Mouse (Mus musculus): Measurements from ENCODE around the gene Mon1a. TPM values are rescaled to one million over a fixed set of nuclear protein-coding genes. Genes with fewer than 3 reads are reported as not detected.

Mon1a gene
- polyA plus RNA-seq, 1 experiment from 2014 or later: 12.6 TPM

DNA sequence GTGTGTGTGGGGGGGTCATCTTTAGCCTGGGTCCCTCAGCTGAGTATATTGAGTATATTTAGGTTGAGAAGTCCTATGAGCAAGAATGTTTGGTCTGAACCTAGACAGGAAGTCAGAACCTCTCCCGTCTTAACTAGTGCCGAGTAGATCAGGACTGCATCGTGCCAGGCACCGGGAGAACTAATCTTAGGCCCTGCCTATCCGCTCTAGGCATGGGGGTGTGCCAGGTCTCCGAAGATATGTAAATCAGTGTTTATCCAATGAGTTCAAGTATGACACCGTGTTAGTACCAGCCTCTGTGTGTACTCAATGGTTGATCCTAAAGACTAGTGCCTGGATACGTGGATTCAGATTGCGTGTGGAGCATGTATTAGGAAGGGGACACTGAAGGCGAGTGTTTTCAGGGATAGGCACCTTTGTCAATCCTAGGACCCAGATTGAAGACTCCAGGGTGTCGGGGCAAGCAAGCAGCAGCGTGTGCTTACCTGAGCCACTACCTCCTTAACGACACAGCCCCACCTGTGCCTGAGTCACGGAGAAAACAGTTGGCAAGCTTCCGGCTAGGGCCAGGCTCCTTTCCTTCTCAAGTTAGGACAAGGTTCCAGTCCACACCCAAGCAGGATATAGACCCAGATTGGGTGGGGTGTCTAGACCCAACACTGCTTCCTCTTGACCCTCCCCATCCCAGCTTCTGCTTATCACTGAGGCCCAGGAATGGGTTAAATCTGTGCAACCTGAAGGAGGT is 22.2 kb downstream of the Mon1a start:
- Histone ChIP-seq H3K9me3 (no peaks in the 10 kb centered on the region), H3K4me1 (peaks cover 40% of the 10 kb centered on the region), H3K4me3 (no peak overlapping the region), H3K36me3 (no peaks in the 10 kb centered on the region), H3K27ac (no peak overlapping the region), H3K4me2 (0 out of 2 replicates have a peak overlapping the region, but pooled peaks have one; percentile 16), H3K27me3 (peaks cover 10% of the 10 kb centered on the region), H3K9ac (no peak overlapping the region)
- no peak for ATAC-seq (ENCODE audit: borderline replicate concordance, extremely low read depth, low FRiP score, low TSS enrichment)
- WGBS: 73% methylated on average over 15 of the region's 15 CpGs

DNA sequence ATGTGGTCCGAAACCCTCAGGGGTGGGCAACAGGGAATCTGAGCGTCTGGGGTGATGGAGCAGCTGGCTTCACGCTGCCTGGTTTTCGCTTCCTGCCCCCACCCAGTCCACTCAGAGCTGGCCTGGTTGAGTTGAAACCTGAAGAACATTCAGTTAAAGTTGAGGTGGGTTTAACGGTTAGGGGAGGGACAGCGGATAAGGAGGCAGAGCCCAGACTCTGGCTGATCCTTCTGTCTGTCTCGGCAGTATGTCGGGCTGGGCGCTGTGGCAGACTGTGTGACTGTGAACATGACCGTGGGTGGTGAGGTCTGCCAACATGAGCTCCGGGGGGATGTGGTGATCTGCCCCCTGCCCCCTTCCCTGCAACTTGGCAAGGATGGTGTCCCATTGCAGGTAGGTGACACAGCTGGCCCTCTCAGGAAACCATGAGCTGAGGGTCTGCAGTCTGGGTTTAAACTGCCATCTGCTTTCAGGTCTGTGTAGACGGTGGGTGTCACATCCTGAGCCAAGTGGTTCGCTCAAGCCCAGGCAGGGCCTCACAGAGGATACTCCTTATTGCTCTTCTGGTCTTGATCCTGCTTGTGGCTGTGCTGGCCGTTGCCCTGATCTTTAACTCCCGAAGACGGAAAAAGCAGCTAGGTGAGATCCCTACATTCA is 26.9 kb downstream of the Mon1a start:
- no peaks in the 10 kb centered on the region for H3K27me3 ChIP-seq
- H3K9ac ChIP-seq: no peak overlapping the region
- H3K4me1 ChIP-seq: peaks cover 7% of the 10 kb centered on the region; the same call in 1 of the 2 replicates
- no peak overlapping the region for H3K4me2 ChIP-seq
- 66% methylated on average over 16 of the region's 16 CpGs for WGBS
- H3K36me3 ChIP-seq: no peaks in the 10 kb centered on the region
- no peak overlapping the region for H3K4me3 ChIP-seq
- ATAC-seq (ENCODE audit: borderline replicate concordance, extremely low read depth, low FRiP score, low TSS enrichment): no peak
- no peak overlapping the region for H3K27ac ChIP-seq
- H3K9me3 ChIP-seq: no peaks in the 10 kb centered on the region

DNA sequence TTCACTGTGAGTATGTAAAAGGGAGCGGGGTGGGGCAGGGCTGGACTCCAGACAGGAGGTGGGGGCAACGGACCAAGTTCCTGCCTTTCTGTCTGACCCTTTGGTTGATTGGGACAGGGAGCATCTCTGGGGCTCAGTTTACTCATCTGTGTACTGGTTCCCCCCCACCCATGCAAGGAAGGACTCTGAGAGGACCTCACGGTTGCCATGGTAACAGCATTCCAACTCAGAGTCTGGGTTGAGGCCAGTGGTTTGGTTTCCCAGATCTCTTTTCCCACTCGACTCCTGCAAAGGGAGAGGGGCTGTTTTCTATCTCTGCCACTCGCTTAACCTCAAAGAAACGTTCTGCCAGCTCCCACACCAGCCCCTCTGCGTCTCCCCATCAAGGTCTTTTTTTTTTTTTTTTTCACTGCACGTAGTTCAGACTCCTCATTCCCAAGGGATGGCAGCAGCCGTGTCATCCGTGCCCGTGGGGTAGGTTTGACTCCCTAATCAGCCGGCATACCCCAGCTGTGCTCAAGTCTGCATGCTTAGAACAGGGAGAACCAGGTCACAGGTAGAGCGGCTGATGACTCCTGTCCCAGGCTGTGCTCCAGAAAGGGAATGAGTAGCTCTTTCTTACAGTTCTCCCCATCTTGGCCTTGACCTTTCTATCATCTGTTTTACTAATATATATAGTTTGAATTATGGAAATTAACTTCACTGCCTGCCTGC is 30.1 kb downstream of the Mon1a start:
- no peak overlapping the region for H3K4me2 ChIP-seq
- peak; percentile 19; the same call in 1 of the 2 replicates for ATAC-seq (ENCODE audit: borderline replicate concordance, extremely low read depth, low FRiP score, low TSS enrichment)
- no peak overlapping the region for H3K9ac ChIP-seq
- H3K9me3 ChIP-seq: no peaks in the 10 kb centered on the region
- WGBS: 20% methylated on average over 13 of the region's 13 CpGs
- H3K27me3 ChIP-seq: no peaks in the 10 kb centered on the region
- H3K36me3 ChIP-seq: no peaks in the 10 kb centered on the region
- H3K27ac ChIP-seq: no peak overlapping the region
- H3K4me1 ChIP-seq: peaks cover 3% of the 10 kb centered on the region; the same call in 1 of the 2 replicates
- H3K4me3 ChIP-seq: no peak overlapping the region

DNA sequence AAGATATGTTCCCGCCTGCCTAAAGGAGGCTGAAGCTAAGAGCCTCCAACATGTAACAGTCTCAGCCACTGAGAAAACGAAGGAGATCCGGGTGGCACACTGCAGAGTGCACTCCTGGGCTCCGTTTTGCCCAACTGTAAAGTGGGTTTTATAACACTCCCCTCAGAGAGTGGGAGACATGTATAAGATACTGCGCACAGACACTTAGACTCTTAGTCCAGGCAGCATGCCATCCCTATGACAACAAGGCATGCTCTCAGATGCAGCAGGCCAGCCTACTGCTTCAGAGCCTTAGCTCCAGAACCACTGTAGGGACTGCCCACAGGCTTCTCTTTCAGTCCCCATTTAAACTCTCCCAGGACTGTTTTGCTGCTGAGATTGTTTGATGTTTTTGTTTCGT is 30.9 kb downstream of the Mon1a start:
- H3K4me2 ChIP-seq: no peak overlapping the region
- ATAC-seq (ENCODE audit: borderline replicate concordance, extremely low read depth, low FRiP score, low TSS enrichment): no peak
- H3K9me3 ChIP-seq: no peaks in the 10 kb centered on the region
- no peak overlapping the region for H3K27ac ChIP-seq
- H3K36me3 ChIP-seq: no peaks in the 10 kb centered on the region
- H3K4me3 ChIP-seq: no peak overlapping the region
- no peaks in the 10 kb centered on the region for H3K27me3 ChIP-seq
- H3K9ac ChIP-seq: no peak overlapping the region
- 73% methylated on average over 6 of the region's 6 CpGs for whole genome bisulfite sequencing
- H3K4me1 ChIP-seq: peaks cover 6% of the 10 kb centered on the region

DNA sequence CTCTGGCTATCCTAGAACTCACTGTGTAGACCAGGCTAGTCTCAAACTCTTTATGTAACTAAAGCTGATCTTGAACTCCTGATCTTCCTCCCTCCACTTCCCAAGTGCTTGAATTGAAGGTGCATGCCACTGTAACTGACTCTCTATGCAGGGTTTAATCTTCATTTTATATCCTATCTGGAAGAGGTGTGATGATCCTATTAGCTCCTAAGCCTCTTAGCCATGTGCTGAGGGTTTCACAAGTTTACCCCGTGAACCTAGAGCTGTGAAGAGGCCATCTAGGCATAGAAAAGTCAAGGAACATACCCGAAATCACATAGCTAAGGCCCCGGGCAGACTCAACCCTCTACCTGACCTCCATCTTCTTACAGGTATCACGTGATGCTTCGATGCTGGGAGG is 31.5 kb downstream of the Mon1a start:
- Histone ChIP-seq H3K4me1 (peaks cover 12% of the 10 kb centered on the region), H3K27me3 (no peaks in the 10 kb centered on the region), H3K27ac (no peak overlapping the region), H3K36me3 (no peaks in the 10 kb centered on the region), H3K9ac (no peak overlapping the region), H3K4me2 (no peak overlapping the region), H3K4me3 (no peak overlapping the region), H3K9me3 (no peaks in the 10 kb centered on the region)
- ATAC-seq (ENCODE audit: borderline replicate concordance, extremely low read depth, low FRiP score, low TSS enrichment): no peak
- WGBS: 73% methylated on average over 5 of the region's 5 CpGs

DNA sequence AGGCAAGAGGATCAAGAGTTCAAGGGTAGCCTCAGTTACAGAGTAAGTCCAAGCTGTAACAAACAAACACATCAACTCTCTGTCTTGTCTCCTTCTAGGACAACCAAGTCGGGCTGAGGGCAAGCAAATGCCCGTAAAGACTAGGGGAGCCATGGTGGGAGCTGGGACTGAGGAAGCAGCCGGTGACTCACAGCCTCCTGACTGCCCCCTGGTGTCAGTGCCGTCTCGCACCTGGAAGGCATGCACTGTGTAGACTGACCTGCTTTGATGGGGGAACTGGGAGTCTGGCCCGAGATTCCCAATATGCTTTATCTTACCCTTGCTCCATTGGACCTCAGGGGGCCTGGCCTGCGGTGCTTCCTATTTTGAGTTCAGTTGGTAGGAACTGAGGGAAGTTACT is 35.1 kb downstream of the Mon1a start:
- Histone ChIP-seq H3K9me3 (no peaks in the 10 kb centered on the region), H3K9ac (no peak overlapping the region), H3K27ac (no peak overlapping the region), H3K4me3 (no peak overlapping the region), H3K27me3 (no peaks in the 10 kb centered on the region), H3K4me2 (no peak overlapping the region), H3K4me1 (peaks cover 26% of the 10 kb centered on the region), H3K36me3 (no peaks in the 10 kb centered on the region)
- no peak for ATAC-seq (ENCODE audit: borderline replicate concordance, extremely low read depth, low FRiP score, low TSS enrichment)
- WGBS: 29% methylated on average over 7 of the region's 7 CpGs

DNA sequence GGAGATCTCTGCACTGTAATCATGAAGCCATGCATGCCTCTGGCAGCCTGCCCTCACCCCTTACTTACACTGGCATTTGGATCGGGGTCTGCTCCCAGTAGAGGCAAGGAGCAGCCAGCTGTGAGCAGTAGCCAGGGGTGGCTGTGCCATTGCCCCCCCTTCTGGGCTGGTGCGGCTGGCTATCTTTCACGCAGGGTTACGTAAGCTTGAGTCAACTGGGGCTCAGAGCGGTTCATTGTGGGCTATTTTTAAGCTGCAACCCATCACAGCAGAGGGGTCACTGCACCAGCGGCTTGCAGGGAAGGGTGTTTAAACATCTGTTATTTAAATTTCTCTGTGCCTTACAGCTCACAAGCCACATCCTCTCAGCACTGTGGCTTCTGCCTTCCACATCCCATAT is 36.0 kb downstream of the Mon1a start:
- 23% methylated on average over 6 of the region's 6 CpGs for WGBS
- Histone ChIP-seq H3K9me3 (no peaks in the 10 kb centered on the region), H3K36me3 (no peaks in the 10 kb centered on the region), H3K27ac (0 out of 2 replicates have a peak overlapping the region, but pooled peaks have one; percentile 5), H3K9ac (no peak overlapping the region), H3K4me2 (no peak overlapping the region), H3K4me1 (peaks cover 32% of the 10 kb centered on the region), H3K4me3 (no peak overlapping the region), H3K27me3 (no peaks in the 10 kb centered on the region)
- no peak for ATAC-seq (ENCODE audit: borderline replicate concordance, extremely low read depth, low FRiP score, low TSS enrichment)

DNA sequence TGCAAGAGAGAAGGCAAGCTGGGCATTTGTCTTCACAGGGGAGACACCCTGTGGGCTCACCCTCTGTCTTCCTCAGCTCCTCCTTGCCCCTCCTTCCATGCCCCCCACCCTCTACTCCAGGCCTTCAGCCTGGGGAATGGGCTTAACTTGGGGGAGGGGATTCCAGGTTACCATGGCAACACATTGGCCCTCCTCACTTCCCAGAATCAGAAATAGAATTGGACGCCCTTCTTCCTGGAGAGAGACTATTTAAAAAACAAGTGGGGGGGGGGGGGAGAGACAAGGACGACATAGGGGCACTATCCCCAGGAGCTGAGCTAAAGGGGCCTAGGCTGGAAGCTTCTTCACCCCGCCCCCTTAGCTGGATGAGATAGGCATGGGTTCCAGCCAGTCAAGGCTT is 37.3 kb downstream of the Mon1a start:
- Histone ChIP-seq H3K27me3 (no peaks in the 10 kb centered on the region), H3K9ac (no peak overlapping the region), H3K9me3 (no peaks in the 10 kb centered on the region), H3K4me2 (no peak overlapping the region), H3K4me3 (no peak overlapping the region), H3K27ac (no peak overlapping the region), H3K36me3 (no peaks in the 10 kb centered on the region), H3K4me1 (peaks cover 32% of the 10 kb centered on the region)
- WGBS: 21% methylated on average over 3 of the region's 3 CpGs
- ATAC-seq (ENCODE audit: borderline replicate concordance, extremely low read depth, low FRiP score, low TSS enrichment): no peak

DNA sequence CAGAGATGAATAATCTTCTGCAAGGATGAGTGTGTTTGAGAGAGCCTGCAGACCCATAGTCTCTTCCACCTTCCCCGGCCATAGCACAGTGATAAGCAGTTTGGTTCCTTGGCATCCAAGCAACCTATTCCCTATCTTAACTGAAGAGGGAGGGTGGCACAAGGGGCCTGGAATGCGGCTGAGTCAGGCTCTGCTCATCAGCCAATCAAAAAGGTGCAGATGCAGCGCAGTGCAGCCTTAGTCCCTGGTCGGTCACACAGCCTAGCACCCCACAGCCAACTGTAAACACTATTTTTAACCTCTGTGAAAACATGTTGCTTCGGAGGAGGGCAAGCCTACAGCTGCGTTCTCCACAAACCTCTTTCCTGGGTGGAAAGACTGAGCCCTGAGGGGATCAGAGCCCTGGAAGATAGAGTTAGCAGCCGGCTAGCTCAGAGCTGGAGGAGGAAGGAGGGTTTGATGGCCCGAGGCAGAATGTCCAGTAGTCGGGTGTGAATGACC is 39.0 kb downstream of the Mon1a start:
- H3K9me3 ChIP-seq: no peaks in the 10 kb centered on the region

DNA sequence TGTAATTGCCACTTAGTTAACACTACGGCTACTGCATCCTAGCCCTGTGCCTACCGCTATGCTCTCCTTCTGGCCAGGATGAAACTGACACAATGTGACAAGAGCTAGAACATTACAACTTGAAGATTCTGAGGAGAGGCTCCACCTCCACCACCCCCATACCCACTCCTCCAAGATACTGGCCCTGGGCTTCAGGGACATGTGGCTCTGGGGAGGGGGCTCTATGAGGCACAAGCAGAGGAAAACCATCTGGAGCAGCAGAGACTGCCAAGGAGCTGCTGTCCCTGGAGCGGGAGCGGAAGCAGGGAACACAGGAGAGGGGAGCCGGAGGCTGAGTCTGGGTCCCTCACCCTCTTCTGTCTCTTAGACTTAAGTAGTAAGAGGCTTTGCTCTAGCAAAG is 39.8 kb downstream of the Mon1a start:
- Histone ChIP-seq H3K27me3 (no peaks in the 10 kb centered on the region), H3K9me3 (no peaks in the 10 kb centered on the region), H3K9ac (no peak overlapping the region), H3K4me3 (no peak overlapping the region), H3K4me1 (peaks cover 32% of the 10 kb centered on the region), H3K4me2 (no peak overlapping the region), H3K27ac (peak overlapping the region; percentile 83), H3K36me3 (no peaks in the 10 kb centered on the region)
- WGBS: 39% methylated on average over 5 of the region's 5 CpGs
- ATAC-seq (ENCODE audit: borderline replicate concordance, extremely low read depth, low FRiP score, low TSS enrichment): peak; percentile 83

More for the DNA sequence above, 39.0 kb downstream of the Mon1a start:
- Histone ChIP-seq H3K36me3 (no peaks in the 10 kb centered on the region), H3K4me1 (peaks cover 32% of the 10 kb centered on the region), H3K27ac (peak overlapping the region; percentile 83), H3K4me3 (no peak overlapping the region), H3K4me2 (no peak overlapping the region), H3K9ac (no peak overlapping the region), H3K27me3 (no peaks in the 10 kb centered on the region)
- 31% methylated on average over 9 of the region's 9 CpGs for WGBS
- ATAC-seq (ENCODE audit: borderline replicate concordance, extremely low read depth, low FRiP score, low TSS enrichment): no peak

DNA sequence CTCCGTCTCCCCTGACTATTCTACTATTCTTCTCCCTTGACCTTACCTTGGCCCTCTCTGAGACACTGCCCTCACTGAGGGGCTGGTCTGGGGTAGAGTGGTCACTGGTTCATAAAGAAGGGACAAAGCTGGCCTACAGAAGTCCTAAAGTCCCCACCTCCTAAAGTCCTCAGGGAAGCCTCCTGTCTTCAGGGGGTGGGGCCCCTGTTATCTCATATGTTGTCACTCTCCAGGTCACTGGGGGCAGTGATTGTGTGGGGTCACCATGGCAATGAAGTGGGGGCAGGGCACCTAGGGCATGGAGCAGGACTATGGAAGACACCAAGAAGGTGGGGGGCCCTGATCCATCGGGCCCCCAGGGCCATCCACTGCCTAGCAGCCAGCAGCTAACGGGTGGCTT is 40.2 kb downstream of the Mon1a start, which contains the start of gene Actl11:
Gene Actl11 (plus strand): TSS at position 301 of the 400 bp plus-strand sequence.
- H3K4me3 ChIP-seq: no peak within 1 kb of the TSS
- peak within 1 kb of the TSS; percentile 83 for H3K27ac ChIP-seq
- no peaks in the 10 kb centered on the region for H3K9me3 ChIP-seq
- no peak within 1 kb of the TSS for H3K9ac ChIP-seq
- no peaks in the 10 kb centered on the region for H3K27me3 ChIP-seq
- peak; percentile 15; the same call in 1 of the 2 replicates for ATAC-seq (ENCODE audit: borderline replicate concordance, extremely low read depth, low FRiP score, low TSS enrichment)
- H3K4me1 ChIP-seq: peaks cover 32% of the 10 kb centered on the region
- H3K36me3 ChIP-seq: no peaks in the 10 kb centered on the region
- H3K4me2 ChIP-seq: no peak within 1 kb of the TSS
- WGBS: 62% methylated on average over 3 of the region's 3 CpGs

Data from lung, embryonic 15.5 days (tissue).